Mouse (Mus musculus) lung, postnatal 0 days (tissue): ENCODE measurements around the gene Fank1. TPM values are rescaled to one million over a fixed set of nuclear protein-coding genes. Genes with fewer than 3 reads are reported as not detected.

Source experiments
- ATAC-seq: fragments of 200-750 bp; cut with Nextera tagmentation; 2 replicates; pipeline ENCODE4 v1.8.0; 2017; ENCODE audit warnings: moderate library complexity
- DNase-seq: peaks from one replicate; pipeline ENCODE4 v3.0.0-alpha.2; 2016; ENCODE audit warnings: low spot score
- H3K27ac ChIP-seq: fragments of 300-500 bp; sonication (generic); 2 replicates; pipeline ENCODE4 v1.5.1; 2014; ENCODE audit warnings: antibody characterized with exemption, mild to moderate bottlenecking, low read length, mixed read lengths
- H3K27me3 ChIP-seq: fragments of 300-500 bp; sonication (generic); replicated peaks from 2 replicates; pipeline ENCODE4 v1.6.1; 2014; ENCODE audit warnings: low read length, mixed read lengths; ENCODE audit not compliant: insufficient read depth
- H3K36me3 ChIP-seq: fragments of 300-500 bp; sonication (generic); 2 replicates; pipeline ENCODE4 v1.6.1; 2014; ENCODE audit warnings: low read length, mixed read lengths; ENCODE audit not compliant: insufficient read depth
- H3K4me1 ChIP-seq: fragments of 300-500 bp; sonication (generic); 2 replicates; pipeline ENCODE4 v1.6.1; 2014; ENCODE audit warnings: antibody characterized with exemption, low read depth, low read length, mixed read lengths; ENCODE audit not compliant: insufficient read depth
- H3K4me2 ChIP-seq: fragments of 300-500 bp; sonication (generic); replicated peaks from 2 replicates; pipeline ENCODE4 v1.6.1; 2014; ENCODE audit warnings: low read depth, mild to moderate bottlenecking, low read length, moderate library complexity, mixed read lengths
- H3K4me3 ChIP-seq: fragments of 300-500 bp; sonication (generic); 2 replicates; pipeline ENCODE4 v1.5.1; 2014; ENCODE audit warnings: low read depth, low read length
- H3K9ac ChIP-seq: fragments of 300-500 bp; sonication (generic); replicated peaks from 2 replicates; pipeline ENCODE4 v1.6.1; 2014; ENCODE audit warnings: low read depth, mild to moderate bottlenecking
- H3K9me3 ChIP-seq: fragments of 300-500 bp; sonication (generic); 2 replicates; pipeline ENCODE4 v1.6.1; 2016; ENCODE audit warnings: low read length, mixed read lengths
- CTCF ChIP-seq: IDR thresholded peaks from 2 replicates; pipeline ENCODE4 v1.5.1; 2016; ENCODE audit warnings: antibody characterized with exemption, mild to moderate bottlenecking
- EP300 ChIP-seq: IDR thresholded peaks from 2 replicates; pipeline ENCODE4 v1.6.1; 2016; ENCODE audit warnings: antibody characterized with exemption, mild to moderate bottlenecking, control low read depth
- WGBS: fragments of 180-500 bp; shearing (Covaris S2); extraction: QIAGEN DNeasy Blood & Tissue Kit; methylation state at CpG from one replicate; pipeline ENCODE4 v1.1.7; 2014; 5-methylcytosine and 5-hydroxymethylcytosine counted together
- polyA plus RNA-seq: library from polyadenylated mRNA; unstranded; fragments of >200 nt; fragmentation: Nextera tagmentation; extraction: Ambion mirVana; gene quantifications from 2 replicates; pipeline ENCODE4 v1.2.1, GENCODE M21; 2015

Fank1 gene
- polyA plus RNA-seq, 1 experiment from 2014 or later: 6.8 TPM

GRCm38 (mm10) chr7:133916230-133916629, 139.6 kb downstream of the Fank1 start:
- H3K27me3 ChIP-seq: no peaks in the 10 kb centered on the region
- TF ChIP-seq CTCF (no peak), EP300 (no peak)
- no peak overlapping the region for H3K27ac ChIP-seq
- no peak overlapping the region for H3K4me3 ChIP-seq
- no peak overlapping the region for H3K4me2 ChIP-seq
- 70% methylated on average over 9 of the region's 9 CpGs for WGBS
- H3K9me3 ChIP-seq: no peaks in the 10 kb centered on the region
- ATAC-seq (no peak), DNase-seq (no peak)
- no peaks in the 10 kb centered on the region for H3K36me3 ChIP-seq
- H3K4me1 ChIP-seq: peaks cover 5% of the 10 kb centered on the region; the same call in 1 of the 2 replicates
- no peak overlapping the region for H3K9ac ChIP-seq

- H3K27ac ChIP-seq: no peak overlapping the region
- ATAC-seq (no peak), DNase-seq (no peak)
- TF ChIP-seq CTCF (no peak), EP300 (no peak)
- no peak overlapping the region for H3K4me3 ChIP-seq
- no peaks in the 10 kb centered on the region for H3K27me3 ChIP-seq
- H3K9ac ChIP-seq: no peak overlapping the region
- peaks cover 5% of the 10 kb centered on the region; the same call in 1 of the 2 replicates for H3K4me1 ChIP-seq
- H3K36me3 ChIP-seq: no peaks in the 10 kb centered on the region
- no peaks in the 10 kb centered on the region for H3K9me3 ChIP-seq
- no peak overlapping the region for H3K4me2 ChIP-seq
- WGBS: 67% methylated on average over 5 of the region's 5 CpGs
Observed at GRCm38 (mm10) chr7:133919306-133919705, 142.6 kb downstream of the Fank1 start.

- ATAC-seq: peak; percentile 95
- H3K4me1 ChIP-seq: peaks cover 5% of the 10 kb centered on the region; the same call in 1 of the 2 replicates
- TF ChIP-seq CTCF (no peak), EP300 (no peak)
- no peak overlapping the region for H3K4me3 ChIP-seq
- H3K36me3 ChIP-seq: no peaks in the 10 kb centered on the region
- no peak overlapping the region for H3K4me2 ChIP-seq
- H3K27ac ChIP-seq: no peak overlapping the region
- whole genome bisulfite sequencing: 55% methylated on average over 5 of the region's 5 CpGs
- DNase-seq: peak; percentile 89
- no peak overlapping the region for H3K9ac ChIP-seq
- no peaks in the 10 kb centered on the region for H3K27me3 ChIP-seq
- no peaks in the 10 kb centered on the region for H3K9me3 ChIP-seq
Observed at GRCm38 (mm10) chr7:133919918-133920317, 143.3 kb downstream of the Fank1 start.

GRCm38 (mm10) chr7:133920724-133921123, 144.1 kb downstream of the Fank1 start:
- DNase-seq (no peak), ATAC-seq (no peak)
- H3K4me2 ChIP-seq: no peak overlapping the region
- H3K27ac ChIP-seq: no peak overlapping the region
- no peaks in the 10 kb centered on the region for H3K27me3 ChIP-seq
- no peaks in the 10 kb centered on the region for H3K9me3 ChIP-seq
- TF ChIP-seq EP300 (no peak), CTCF (no peak)
- H3K9ac ChIP-seq: no peak overlapping the region
- H3K4me1 ChIP-seq: peaks cover 5% of the 10 kb centered on the region; the same call in 1 of the 2 replicates
- 58% methylated on average over 7 of the region's 7 CpGs for WGBS
- H3K4me3 ChIP-seq: no peak overlapping the region
- H3K36me3 ChIP-seq: no peaks in the 10 kb centered on the region

- no peak overlapping the region for H3K4me3 ChIP-seq
- H3K9ac ChIP-seq: no peak overlapping the region
- no peak overlapping the region for H3K4me2 ChIP-seq
- H3K4me1 ChIP-seq: peaks cover 5% of the 10 kb centered on the region; the same call in 1 of the 2 replicates
- H3K36me3 ChIP-seq: no peaks in the 10 kb centered on the region
- WGBS: 95% methylated on average over 4 of the region's 4 CpGs
- no peaks in the 10 kb centered on the region for H3K27me3 ChIP-seq
- DNase-seq (no peak), ATAC-seq (no peak)
- H3K27ac ChIP-seq: no peak overlapping the region
- no peaks in the 10 kb centered on the region for H3K9me3 ChIP-seq
- TF ChIP-seq CTCF (no peak), EP300 (no peak)
Observed at GRCm38 (mm10) chr7:133921291-133921690, 144.6 kb downstream of the Fank1 start.

GRCm38 (mm10) chr7:133923994-133924393, 147.3 kb downstream of the Fank1 start:
- no peaks in the 10 kb centered on the region for H3K36me3 ChIP-seq
- H3K9ac ChIP-seq: no peak overlapping the region
- H3K27me3 ChIP-seq: no peaks in the 10 kb centered on the region
- WGBS: 38% methylated on average over 6 of the region's 6 CpGs
- DNase-seq (peak; percentile 25), ATAC-seq (peak; percentile 27; the same call in 1 of the 2 replicates)
- H3K4me1 ChIP-seq: peaks cover 5% of the 10 kb centered on the region; the same call in 1 of the 2 replicates
- H3K4me3 ChIP-seq: no peak overlapping the region
- H3K9me3 ChIP-seq: no peaks in the 10 kb centered on the region
- no peak overlapping the region for H3K27ac ChIP-seq
- H3K4me2 ChIP-seq: no peak overlapping the region
- no peak; the same call in none of the 2 replicates for TF ChIP-seq EP300

GRCm38 (mm10) chr7:133925771-133926170, 149.1 kb downstream of the Fank1 start:
- 50% methylated on average over 2 of the region's 2 CpGs for WGBS
- peak; percentile 72 for ATAC-seq

More at GRCm38 (mm10) chr7:133925771-133926170, 149.1 kb downstream of the Fank1 start:
- Histone ChIP-seq H3K4me2 (no peak overlapping the region), H3K27ac (no peak overlapping the region), H3K27me3 (no peaks in the 10 kb centered on the region), H3K9ac (no peak overlapping the region), H3K9me3 (no peaks in the 10 kb centered on the region), H3K4me1 (peaks cover 1% of the 10 kb centered on the region; the same call in 1 of the 2 replicates), H3K36me3 (no peaks in the 10 kb centered on the region), H3K4me3 (no peak overlapping the region)
- DNase-seq: peak; percentile 31
- TF ChIP-seq CTCF (no peak), EP300 (no peak)
